Mouse (Mus musculus) limb, embryonic 14.5 days (tissue): ENCODE measurements at regions not wholly inside any gene's neighbourhood (a gene's known extent, or its start where the extent isn't known, plus 50 kb on each side); places are given as distances from the start of the nearest gene placed in this dataset.

Experiments used
- ATAC-seq: fragments of 200-750 bp; cut with Nextera tagmentation; 2 replicates; pipeline ENCODE4 v1.8.0; 2017; ENCODE audit warnings: low read depth, moderate number of reproducible peaks, moderate TSS enrichment; ENCODE audit not compliant: low FRiP score
- DNase-seq: peaks from one replicate; pipeline ENCODE4 v3.0.0-alpha.2; 2015; ENCODE audit warnings: low spot score
- H3K27ac ChIP-seq: fragments of 300-500 bp; sonication (generic); replicated peaks from 2 replicates; pipeline ENCODE4 v1.5.1; 2014; ENCODE audit warnings: low read depth, mild to moderate bottlenecking, low read length, moderate library complexity, mixed read lengths
- H3K27me3 ChIP-seq: fragments of 300-500 bp; sonication (generic); 2 replicates; pipeline ENCODE4 v1.6.1; 2014; ENCODE audit warnings: low read length, mixed read lengths; ENCODE audit not compliant: control insufficient read depth, insufficient read depth
- H3K36me3 ChIP-seq: fragments of 300-500 bp; sonication (generic); 2 replicates; pipeline ENCODE4 v1.6.1; 2014; ENCODE audit warnings: mild to moderate bottlenecking, low read length, moderate library complexity, mixed read lengths; ENCODE audit not compliant: control insufficient read depth, insufficient read depth
- H3K4me1 ChIP-seq: fragments of 300-500 bp; sonication (generic); 2 replicates; pipeline ENCODE4 v1.6.1; 2014; ENCODE audit warnings: antibody characterized with exemption, low read length, mixed read lengths; ENCODE audit not compliant: control insufficient read depth, insufficient read depth
- H3K4me2 ChIP-seq: fragments of 300-500 bp; sonication (generic); replicated peaks from 2 replicates; pipeline ENCODE4 v1.6.1; 2014; ENCODE audit warnings: low read depth, mild to moderate bottlenecking, low read length, moderate library complexity; ENCODE audit not compliant: severe bottlenecking
- H3K4me3 ChIP-seq: fragments of 300-500 bp; sonication (generic); replicated peaks from 2 replicates; pipeline ENCODE4 v1.5.1; 2014; ENCODE audit warnings: low read length
- H3K9ac ChIP-seq: fragments of 300-500 bp; sonication (generic); 2 replicates; pipeline ENCODE4 v1.6.1; 2014; ENCODE audit warnings: mild to moderate bottlenecking, low read depth, low read length, moderate library complexity; ENCODE audit not compliant: severe bottlenecking
- H3K9me3 ChIP-seq: fragments of 300-500 bp; sonication (generic); 2 replicates; pipeline ENCODE4 v1.6.1; 2016; ENCODE audit warnings: low read length; ENCODE audit not compliant: control insufficient read depth
- POLR2A ChIP-seq: fragments of 200-500 bp; IDR thresholded peaks from 2 replicates; pipeline ENCODE4 v1.8.0; 2012; ENCODE audit warnings: inconsistent platforms, mild to moderate bottlenecking, moderate library complexity, borderline replicate concordance; ENCODE audit not compliant: insufficient read depth, insufficient read length; ENCODE audit errors: extremely low read depth
- WGBS: fragments of 180-500 bp; shearing (Covaris S2); extraction: QIAGEN DNeasy Blood & Tissue Kit; methylation state at CpG from one replicate; pipeline ENCODE4 v1.1.7; 2014; 5-methylcytosine and 5-hydroxymethylcytosine counted together

DNA sequence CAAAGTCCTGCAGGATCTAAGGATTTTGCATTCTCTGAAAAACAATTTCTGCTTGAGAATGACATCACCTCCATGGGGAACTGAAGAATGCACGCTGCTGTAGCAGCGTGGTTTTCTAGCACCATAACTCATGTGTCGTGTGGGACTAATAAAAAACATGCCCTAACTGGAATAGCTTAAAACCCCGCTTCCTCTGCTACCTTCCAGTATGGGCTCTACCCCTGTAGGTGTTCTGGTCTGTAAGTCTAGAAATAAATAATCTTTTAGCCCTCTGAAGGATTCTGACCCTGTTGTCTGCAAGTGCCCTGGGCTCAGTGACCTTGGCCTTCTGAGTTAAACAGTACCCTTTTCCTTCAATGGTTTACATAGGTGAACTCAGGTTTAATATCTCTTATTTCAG, 282.8 kb downstream of the Stim2 start:
- peak; percentile 59 for DNase-seq
- no peak for TF ChIP-seq POLR2A
- WGBS: 9% methylated on average over 4 of the region's 4 CpGs

DNA sequence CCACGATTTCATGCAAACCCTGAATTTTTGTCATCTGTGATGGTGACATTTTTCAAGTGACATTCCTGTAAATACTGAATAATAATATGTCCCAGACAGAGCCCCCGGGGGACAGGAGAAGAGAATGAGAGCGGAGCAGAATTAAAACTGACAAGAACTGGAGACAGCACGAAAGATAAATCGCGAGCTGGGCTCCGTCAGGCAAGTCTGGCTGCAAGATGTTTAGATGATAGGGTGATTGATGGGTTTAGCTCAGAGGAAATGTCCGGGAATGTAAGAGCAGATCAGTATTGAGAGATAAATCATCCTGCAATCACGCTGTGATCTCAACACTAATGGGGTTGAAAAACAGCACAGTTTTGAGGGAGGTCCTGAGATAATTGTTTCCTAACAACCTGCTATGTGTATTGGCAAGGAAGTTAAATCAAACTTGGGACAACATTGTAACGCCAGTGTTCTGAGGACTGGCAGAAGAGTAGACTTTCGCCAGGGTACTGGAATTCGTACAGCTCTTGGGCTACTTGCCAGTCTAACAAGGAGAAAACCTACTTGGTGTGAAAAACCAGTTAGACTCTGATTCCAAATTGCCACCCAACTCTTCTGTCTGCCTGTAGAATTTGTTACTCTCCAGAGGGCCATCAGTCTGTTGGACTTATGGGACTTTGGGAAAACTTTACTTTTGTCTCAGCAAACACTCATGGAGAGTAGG, 292.2 kb downstream of the Stim2 start:
- no peak overlapping the region for H3K4me3 ChIP-seq
- DNase-seq (peak; percentile 36), ATAC-seq (no peak)
- no peaks in the 10 kb centered on the region for H3K27me3 ChIP-seq
- H3K9ac ChIP-seq: no peak overlapping the region
- H3K36me3 ChIP-seq: no peaks in the 10 kb centered on the region
- no peaks in the 10 kb centered on the region for H3K4me1 ChIP-seq
- no peaks in the 10 kb centered on the region for H3K9me3 ChIP-seq
- no peak for TF ChIP-seq POLR2A
- no peak overlapping the region for H3K4me2 ChIP-seq
- 21% methylated on average over 12 of the region's 12 CpGs for WGBS
- H3K27ac ChIP-seq: no peak overlapping the region

More for the DNA sequence above, 282.8 kb downstream of the Stim2 start:
- Histone ChIP-seq H3K4me2 (no peak overlapping the region), H3K27me3 (no peaks in the 10 kb centered on the region), H3K9ac (no peak overlapping the region), H3K36me3 (no peaks in the 10 kb centered on the region), H3K9me3 (no peaks in the 10 kb centered on the region), H3K27ac (no peak overlapping the region), H3K4me1 (peaks cover 3% of the 10 kb centered on the region; the same call in 1 of the 2 replicates), H3K4me3 (no peak overlapping the region)
- peak; percentile 71 for ATAC-seq

DNA sequence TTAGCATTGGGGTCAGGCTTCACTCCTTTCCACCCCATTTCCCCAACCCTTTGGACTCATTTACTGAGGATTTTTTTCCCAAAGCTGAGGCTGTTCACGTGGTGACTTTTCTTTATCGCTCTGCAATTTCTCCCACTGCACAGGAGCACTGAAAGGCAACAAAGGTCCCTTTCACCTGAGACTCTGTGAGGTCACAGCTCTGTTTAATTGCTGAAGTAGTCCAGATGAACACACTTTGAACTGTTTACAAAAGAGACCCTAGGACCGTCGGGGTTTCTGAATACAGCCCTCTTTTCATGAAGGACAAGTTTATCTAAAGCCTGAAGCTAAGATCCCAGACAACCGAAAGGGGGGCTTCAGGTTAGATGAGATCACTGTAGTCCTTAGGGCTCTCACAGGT, 293.6 kb downstream of the Stim2 start:
- 46% methylated on average over 5 of the region's 5 CpGs for WGBS
- Histone ChIP-seq H3K4me3 (no peak overlapping the region), H3K9ac (no peak overlapping the region), H3K27ac (no peak overlapping the region), H3K4me1 (no peaks in the 10 kb centered on the region), H3K9me3 (no peaks in the 10 kb centered on the region), H3K27me3 (no peaks in the 10 kb centered on the region), H3K4me2 (no peak overlapping the region), H3K36me3 (no peaks in the 10 kb centered on the region)
- no peak for ATAC-seq
- no peak for DNase-seq
- no peak for TF ChIP-seq POLR2A

DNA sequence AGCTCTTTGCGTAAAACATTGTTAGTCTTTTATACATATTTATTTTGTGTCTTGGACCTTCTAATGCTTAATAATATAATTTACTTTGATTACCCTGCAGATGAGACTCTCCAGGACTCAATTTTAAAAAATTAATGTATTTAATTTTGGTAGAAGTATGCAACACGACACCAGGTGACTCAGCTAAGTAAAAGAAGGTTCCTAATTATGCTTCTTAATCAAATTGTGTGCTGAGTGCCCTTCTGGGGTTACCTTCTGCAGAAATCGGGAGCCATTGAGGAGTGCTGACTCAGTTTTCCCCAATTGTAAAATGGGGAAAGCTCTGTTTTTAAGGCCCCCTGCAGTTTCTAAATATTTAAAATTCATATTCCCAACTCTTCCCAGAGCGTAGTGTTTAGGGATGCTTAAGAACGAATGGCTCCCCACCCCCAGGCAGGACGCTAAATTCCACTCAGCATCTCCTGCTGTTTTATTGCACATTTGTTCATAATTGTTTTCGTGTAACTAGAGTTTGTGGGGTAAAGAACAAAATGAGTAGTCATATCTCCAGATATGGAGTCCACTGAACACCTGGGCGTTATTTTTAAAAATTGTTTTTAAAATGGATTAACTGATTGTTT, 315.5 kb downstream of the Stim2 start:
- no peak for DNase-seq
- H3K4me1 ChIP-seq: no peaks in the 10 kb centered on the region
- H3K27me3 ChIP-seq: no peaks in the 10 kb centered on the region
- no peak overlapping the region for H3K4me2 ChIP-seq
- H3K4me3 ChIP-seq: no peak overlapping the region
- 43% methylated on average over 8 of the region's 8 CpGs for WGBS
- TF ChIP-seq POLR2A: no peak
- H3K9me3 ChIP-seq: no peaks in the 10 kb centered on the region
- H3K27ac ChIP-seq: no peak overlapping the region
- no peaks in the 10 kb centered on the region for H3K36me3 ChIP-seq
- ATAC-seq: no peak
- no peak overlapping the region for H3K9ac ChIP-seq

DNA sequence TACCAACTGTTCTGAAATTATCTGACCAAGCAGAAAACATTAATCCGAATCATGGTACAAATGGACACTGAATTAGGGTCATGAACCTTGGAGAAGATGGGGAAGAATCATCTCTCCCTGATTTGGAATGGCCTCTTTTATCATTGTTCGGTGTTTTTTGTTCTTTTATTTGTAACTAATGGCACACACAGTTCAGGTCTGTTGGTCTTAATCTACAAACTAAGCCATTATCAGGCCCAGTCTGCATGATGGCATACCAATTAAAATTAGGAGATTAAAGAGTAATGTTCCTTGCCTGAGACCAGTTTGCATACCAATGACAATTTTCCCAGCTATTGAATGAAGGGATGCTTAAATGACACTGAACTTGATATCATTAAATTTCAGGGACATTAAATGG, 332.1 kb downstream of the Stim2 start:
- WGBS: 86% methylated on average over 2 of the region's 2 CpGs
- no peak overlapping the region for H3K9ac ChIP-seq
- no peaks in the 10 kb centered on the region for H3K9me3 ChIP-seq
- ATAC-seq (no peak), DNase-seq (no peak)
- H3K36me3 ChIP-seq: no peaks in the 10 kb centered on the region
- no peaks in the 10 kb centered on the region for H3K27me3 ChIP-seq
- H3K27ac ChIP-seq: no peak overlapping the region
- H3K4me2 ChIP-seq: no peak overlapping the region
- H3K4me3 ChIP-seq: no peak overlapping the region
- no peaks in the 10 kb centered on the region for H3K4me1 ChIP-seq
- TF ChIP-seq POLR2A: no peak

DNA sequence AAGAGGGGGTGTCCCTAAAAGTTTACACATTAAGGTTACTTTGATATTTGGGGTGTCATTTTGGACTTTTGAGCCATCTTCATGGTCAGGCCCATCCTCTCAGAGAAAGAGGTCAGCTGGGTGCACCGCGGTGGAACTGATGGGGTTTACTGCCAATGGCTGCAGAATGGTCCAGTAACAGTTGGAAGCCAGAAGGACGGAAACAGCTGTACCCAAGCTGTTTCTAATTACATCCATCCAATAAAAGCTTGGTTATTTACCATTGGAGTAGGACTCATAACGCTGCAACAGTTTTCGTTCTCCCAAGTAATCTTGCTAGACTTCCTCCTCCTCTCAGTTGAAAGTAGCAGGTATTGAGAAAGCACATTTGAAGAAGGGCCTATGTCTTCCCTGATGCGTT, 344.7 kb downstream of the Stim2 start:
- DNase-seq (peak; percentile 73), ATAC-seq (peak; percentile 57; the same call in 1 of the 2 replicates)
- Histone ChIP-seq H3K9ac (no peak overlapping the region), H3K36me3 (no peaks in the 10 kb centered on the region), H3K4me2 (no peak overlapping the region), H3K27ac (no peak overlapping the region), H3K9me3 (no peaks in the 10 kb centered on the region), H3K4me1 (peaks cover 8% of the 10 kb centered on the region; the same call in 1 of the 2 replicates), H3K27me3 (no peaks in the 10 kb centered on the region), H3K4me3 (no peak overlapping the region)
- TF ChIP-seq POLR2A: no peak
- WGBS: 13% methylated on average over 6 of the region's 6 CpGs
